Mouse (Mus musculus) MEL (cell line): ENCODE results near the gene Mob4. TPM values are rescaled to one million over a fixed set of nuclear protein-coding genes. Genes with fewer than 3 reads are reported as not detected.

Experiments used
- DNase-seq: peaks from one replicate; pipeline ENCODE4 v3.0.0; 2011; ENCODE audit warnings: low read depth, low spot score
- H3K27ac ChIP-seq: 2 replicates; pipeline ENCODE4 v1.5.1; 2012; ENCODE audit warnings: low read depth, mild to moderate bottlenecking, control low read depth, low read length, moderate library complexity; ENCODE audit not compliant: control insufficient read depth
- H3K27me3 ChIP-seq, 2 experiments: fragments of 150-350 bp in 1 of 2; sonication (generic) in 1 of 2; 2 replicates each; pipeline ENCODE4 v1.6.1; 2012; ENCODE audit warnings: low read length in 2 of 2, mild to moderate bottlenecking in 2 of 2, improper control_type of control experiment in 1 of 2, moderate library complexity in 1 of 2; ENCODE audit not compliant: insufficient read depth in 2 of 2, control insufficient read depth in 1 of 2
- H3K36me3 ChIP-seq, 2 experiments: 2 replicates each; pipeline ENCODE4 v1.6.1; 2012 to 2014; ENCODE audit warnings: low read length in 2 of 2, improper control_type of control experiment in 1 of 2, inconsistent platforms in 1 of 2, mild to moderate bottlenecking in 1 of 2; ENCODE audit not compliant: insufficient read depth in 2 of 2, control insufficient read depth in 1 of 2
- H3K4me1 ChIP-seq, 2 experiments: fragments of 150-350 bp in 1 of 2; sonication (generic) in 1 of 2; 2 replicates each; pipeline ENCODE4 v1.6.1; 2012; ENCODE audit warnings: low read length in 2 of 2, improper control_type of control experiment in 1 of 2, mild to moderate bottlenecking in 1 of 2; ENCODE audit not compliant: insufficient read depth in 2 of 2, control insufficient read depth in 1 of 2
- H3K4me3 ChIP-seq, 2 experiments: fragments of 150-350 bp in 1 of 2; sonication (generic) in 1 of 2; 2 replicates each; pipeline ENCODE4 v1.5.1; 2012; ENCODE audit warnings: low read depth in 2 of 2, low read length in 2 of 2, mild to moderate bottlenecking in 2 of 2, moderate library complexity in 2 of 2, control low read depth in 1 of 2, improper control_type of control experiment in 1 of 2; ENCODE audit not compliant: control insufficient read depth in 1 of 2, insufficient read depth in 1 of 2
- H3K79me2 ChIP-seq: 2 replicates; pipeline ENCODE4 v1.6.1; 2012; ENCODE audit warnings: mild to moderate bottlenecking, low read length, moderate library complexity; ENCODE audit not compliant: control insufficient read depth, poor library complexity, insufficient read depth
- H3K9ac ChIP-seq: 2 replicates; pipeline ENCODE4 v1.6.1; 2012; ENCODE audit warnings: low read depth, mild to moderate bottlenecking, control low read depth, low read length, moderate library complexity; ENCODE audit not compliant: control insufficient read depth, poor library complexity, severe bottlenecking
- H3K9me3 ChIP-seq: fragments of 150-350 bp; sonication (generic); replicated peaks from 2 replicates; pipeline ENCODE4 v1.6.1; 2012; ENCODE audit warnings: mild to moderate bottlenecking, low read length, improper control_type of control experiment, moderate library complexity; ENCODE audit not compliant: insufficient read depth
- BHLHE40 ChIP-seq: IDR thresholded peaks from 2 replicates; pipeline ENCODE4 v1.6.1; 2012; ENCODE audit warnings: low read depth, mild to moderate bottlenecking, inconsistent platforms, low read length, improper control_type of control experiment, borderline replicate concordance
- CHD1 ChIP-seq: IDR thresholded peaks from 2 replicates; pipeline ENCODE4 v1.6.1; 2012; ENCODE audit warnings: low read depth, mild to moderate bottlenecking, inconsistent platforms, low read length, improper control_type of control experiment
- CHD2 ChIP-seq: IDR thresholded peaks from 2 replicates; pipeline ENCODE4 v1.6.1; 2011; ENCODE audit warnings: low read length, improper control_type of control experiment
- E2F4 ChIP-seq: IDR thresholded peaks from 2 replicates; pipeline ENCODE4 v1.6.1; 2011; ENCODE audit warnings: low read depth, low read length, improper control_type of control experiment, borderline replicate concordance
- EP300 ChIP-seq, 2 experiments: IDR thresholded peaks; 2 replicates each; pipeline ENCODE4 v1.6.1; 2011; ENCODE audit warnings: improper control_type of control experiment in 2 of 2, low read length in 2 of 2, low read depth in 1 of 2, mild to moderate bottlenecking in 1 of 2
- HCFC1 ChIP-seq: IDR thresholded peaks from 2 replicates; pipeline ENCODE4 v1.6.1; 2012; ENCODE audit warnings: low read depth, mild to moderate bottlenecking, inconsistent platforms, low read length, improper control_type of control experiment, moderate library complexity
- KAT2A ChIP-seq: conservative IDR thresholded peaks from 2 replicates; pipeline ENCODE4 v1.6.1; 2012; ENCODE audit warnings: low read depth, low read length, improper control_type of control experiment, inconsistent platforms
- MAFK ChIP-seq: IDR thresholded peaks from 2 replicates; pipeline ENCODE4 v1.6.1; 2011; ENCODE audit warnings: low read depth, mild to moderate bottlenecking, low read length, improper control_type of control experiment, borderline replicate concordance
- MEF2A ChIP-seq: IDR thresholded peaks from 2 replicates; pipeline ENCODE4 v1.6.1; 2014; ENCODE audit warnings: low read depth, mild to moderate bottlenecking, inconsistent platforms, low read length, improper control_type of control experiment; ENCODE audit not compliant: poor library complexity, insufficient replicate concordance, severe bottlenecking; ENCODE audit errors: extremely low read depth
- POLR2AphosphoS2 ChIP-seq: IDR thresholded peaks from 2 replicates; pipeline ENCODE4 v1.6.1; 2011; ENCODE audit warnings: low read length, improper control_type of control experiment
- POLR2AphosphoS5 ChIP-seq: IDR thresholded peaks from 2 replicates; pipeline ENCODE4 v1.6.1; 2012; ENCODE audit warnings: low read depth, borderline replicate concordance, mild to moderate bottlenecking, inconsistent platforms, low read length, moderate library complexity, mixed read lengths
- USF1 ChIP-seq: IDR thresholded peaks from 2 replicates; pipeline ENCODE4 v1.6.1; 2014; ENCODE audit warnings: low read depth, mild to moderate bottlenecking, inconsistent platforms, low read length, improper control_type of control experiment, moderate library complexity
- ZNF384 ChIP-seq: IDR thresholded peaks from 2 replicates; pipeline ENCODE4 v1.6.1; 2012; ENCODE audit warnings: low read depth, mild to moderate bottlenecking, inconsistent platforms, low read length, improper control_type of control experiment
- polyA plus RNA-seq, 2 experiments: library from polyadenylated mRNA; stranded (reverse) in 1 of 2; unstranded in 1 of 2; fragments of >175 nt in 1 of 2; fragments of >200 nt in 1 of 2; gene quantifications; 2 replicates each; pipeline versions ENCODE4 v1.2.1 to v1.2.4; 2012; ENCODE audit warnings: low replicate concordance in 2 of 2, low read depth in 1 of 2; ENCODE audit not compliant: insufficient read length in 2 of 2, insufficient read depth in 1 of 2, missing spikeins in 1 of 2
- total RNA-seq: library from RNA; depleted of rRNA; stranded (reverse); fragments of 300-350 nt; gene quantifications from 2 replicates; pipeline ENCODE4 v1.2.3, GENCODE M21; 2012

Gene Mob4
- total and polyA plus RNA-seq, 3 experiments: 22.0 to 62.1 (median 26.6) TPM

GRCm38 (mm10) chr1:55194064-55194915 lies 63.3 kb downstream of the Mob4 start:
- DNase-seq: no peak
- Histone ChIP-seq H3K27ac (no peak overlapping the region), H3K27me3 (no peaks in the 10 kb centered on the region), H3K4me3 (no peak overlapping the region), H3K9me3 (no peaks in the 10 kb centered on the region), H3K9ac (no peak overlapping the region), H3K36me3 (peaks cover 0 to 3% of the 10 kb centered on the region in 2 experiments; a peak in 2 of 4 replicates), H3K4me1 (no peaks in the 10 kb centered on the region), H3K79me2 (no peaks in the 10 kb centered on the region)
- TF ChIP-seq MEF2A (no peak), POLR2AphosphoS2 (no peak)

- Histone ChIP-seq H3K27ac (no peak overlapping the region), H3K36me3 (peaks cover 0 to 3% of the 10 kb centered on the region in 2 experiments; a peak in 2 of 4 replicates), H3K79me2 (no peaks in the 10 kb centered on the region), H3K4me1 (no peaks in the 10 kb centered on the region), H3K9me3 (no peaks in the 10 kb centered on the region), H3K4me3 (no peak overlapping the region), H3K9ac (no peak overlapping the region), H3K27me3 (no peaks in the 10 kb centered on the region)
- DNase-seq: no peak
- TF ChIP-seq MAFK (no peak), POLR2AphosphoS2 (no peak), CHD2 (no peak), POLR2AphosphoS5 (no peak), E2F4 (no peak), EP300 (IDR thresholded peaks at IDR 0.05; ENCODE audit: low read depth in 1 of 2, low read length in 2 of 2) (no peak), KAT2A (no peak), HCFC1 (no peak), USF1 (no peak), BHLHE40 (no peak), ZNF384 (no peak), CHD1 (no peak)
Measured at GRCm38 (mm10) chr1:55195021-55195420, 64.0 kb downstream of the Mob4 start.
